Mouse (Mus musculus): ENCODE measurements at regions not wholly inside any gene's neighbourhood (a gene's known extent, or its start where the extent isn't known, plus 50 kb on each side); places are given as distances from the start of the nearest gene placed in this dataset.

- TF ChIP-seq POLR2A (IDR thresholded peaks at IDR 0.05; ENCODE audit: insufficient read depth, low read length): no peak
- no peak for TF ChIP-seq CTCF (IDR thresholded peaks at IDR 0.05; ENCODE audit: low read depth, low read length)
Measured at GRCm38 (mm10) chr14:114547910-114548680, 543.9 kb upstream of the Gpc5 start.
